Mouse (Mus musculus) CH12.LX (cell line): ENCODE results near the gene Bpifa1.

Experiments used
- CHD1 ChIP-seq: IDR thresholded peaks from 2 replicates; pipeline ENCODE4 v1.6.1; 2012; ENCODE audit warnings: low read depth, low read length, improper control_type of control experiment, inconsistent platforms
- JUND ChIP-seq: conservative IDR thresholded peaks from 2 replicates; pipeline ENCODE4 v1.6.1; 2011; ENCODE audit warnings: low read depth, low read length, improper control_type of control experiment
- MAX ChIP-seq: IDR thresholded peaks from 2 replicates; pipeline ENCODE4 v1.6.1; 2011; ENCODE audit warnings: low read length, improper control_type of control experiment
- MEF2A ChIP-seq: IDR thresholded peaks from 2 replicates; pipeline ENCODE4 v1.6.1; 2014; ENCODE audit warnings: low read depth, mild to moderate bottlenecking, inconsistent platforms, low read length, improper control_type of control experiment, borderline replicate concordance
- POLR2A ChIP-seq: IDR thresholded peaks from 2 replicates; pipeline ENCODE4 v1.6.1; 2011; ENCODE audit warnings: low read depth, mild to moderate bottlenecking, improper control_type of control experiment, low read length
- POLR2AphosphoS2 ChIP-seq: IDR thresholded peaks from 2 replicates; pipeline ENCODE4 v1.6.1; 2011; ENCODE audit warnings: low read depth, low read length, improper control_type of control experiment
- SIN3A ChIP-seq: IDR thresholded peaks from 2 replicates; pipeline ENCODE4 v1.6.1; 2012; ENCODE audit warnings: low read length, improper control_type of control experiment, inconsistent platforms
- ZKSCAN1 ChIP-seq: IDR thresholded peaks from 2 replicates; pipeline ENCODE4 v1.6.1; 2012; ENCODE audit warnings: low read depth, inconsistent platforms, low read length, improper control_type of control experiment, borderline replicate concordance

- TF ChIP-seq JUND (no peak), POLR2AphosphoS2 (no peak), MEF2A (no peak), MAX (no peak), ZKSCAN1 (no peak), SIN3A (no peak), POLR2A (no peak), CHD1 (no peak)
These were observed 42.6 kb downstream of the Bpifa1 start for GRCm38 (mm10) chr2:154185319-154185718.
